Mouse (Mus musculus) cortical plate, adult 2 months (tissue): ENCODE measurements at regions not wholly inside any gene's neighbourhood (a gene's known extent, or its start where the extent isn't known, plus 50 kb on each side); places are given as distances from the start of the nearest gene placed in this dataset.

ENCODE experiments used
- CTCF ChIP-seq: fragments of 200-500 bp; IDR thresholded peaks from 2 replicates; pipeline ENCODE4 v1.5.1; 2011; ENCODE audit warnings: mild to moderate bottlenecking, control low read depth, low read length; ENCODE audit not compliant: insufficient read depth; ENCODE audit errors: extremely low read depth
- POLR2A ChIP-seq: fragments of 200-500 bp; IDR thresholded peaks from 2 replicates; pipeline ENCODE4 v1.6.1; 2011; ENCODE audit warnings: mild to moderate bottlenecking, low read length, control low read depth; ENCODE audit not compliant: insufficient read depth; ENCODE audit errors: extremely low read depth

GRCm38 (mm10) chr8:116111168-116111567 is 393.6 kb upstream of the Dynlrb2 start:
- TF ChIP-seq POLR2A (no peak), CTCF (no peak)
